Mouse (Mus musculus): ENCODE measurements around the gene Lcp2. TPM values are rescaled to one million over a fixed set of nuclear protein-coding genes. Genes with fewer than 3 reads are reported as not detected.

The Lcp2 gene
- polyA plus RNA-seq, 1 experiment from 2014 or later, result 1.2 TPM

- no peak overlapping the region for H3K4me2 ChIP-seq (replicated peaks; ENCODE audit: low read depth)
- DNase-seq (ENCODE audit: low spot score), result no peak
- H3K9ac ChIP-seq (ENCODE audit: low read length), result no peak overlapping the region
- no peak overlapping the region for H3K27ac ChIP-seq (replicated peaks)
- WGBS, result 82% methylated on average over 6 of the region's 6 CpGs
- no peaks in the 10 kb centered on the region for H3K9me3 ChIP-seq (ENCODE audit: control insufficient read depth, low read length)
- no peaks in the 10 kb centered on the region for H3K4me1 ChIP-seq (replicated peaks; ENCODE audit: control insufficient read depth, insufficient read depth)
- TF ChIP-seq EP300 (optimal IDR thresholded peaks at IDR 0.05), result no peak
- no peak for TF ChIP-seq CTCF (IDR thresholded peaks at IDR 0.05; ENCODE audit: low read depth)
- H3K4me3 ChIP-seq (ENCODE audit: low read depth, low read length), result no peak overlapping the region
- no peak for ATAC-seq (ENCODE audit: low FRiP score, low TSS enrichment)
- no peaks in the 10 kb centered on the region for H3K36me3 ChIP-seq (ENCODE audit: control insufficient read depth, insufficient read depth, low read length)
- H3K27me3 ChIP-seq (ENCODE audit: control insufficient read depth, insufficient read depth, low read length), result no peaks in the 10 kb centered on the region
These were observed 12.2 kb downstream of the Lcp2 start for GRCm38 (mm10) chr11:34058960-34059359.

GRCm38 (mm10) chr11:34061740-34062139 lies 15.0 kb downstream of the Lcp2 start:
- H3K36me3 ChIP-seq (ENCODE audit: control insufficient read depth, insufficient read depth, low read length), result no peaks in the 10 kb centered on the region
- H3K4me1 ChIP-seq (replicated peaks; ENCODE audit: control insufficient read depth, insufficient read depth), result no peaks in the 10 kb centered on the region
- H3K4me2 ChIP-seq (replicated peaks; ENCODE audit: low read depth), result no peak overlapping the region
- H3K27me3 ChIP-seq (ENCODE audit: control insufficient read depth, insufficient read depth, low read length), result no peaks in the 10 kb centered on the region
- DNase-seq (ENCODE audit: low spot score), result no peak
- H3K27ac ChIP-seq (replicated peaks), result no peak overlapping the region
- H3K9me3 ChIP-seq (ENCODE audit: control insufficient read depth, low read length), result no peaks in the 10 kb centered on the region
- no peak overlapping the region for H3K4me3 ChIP-seq (ENCODE audit: low read depth, low read length)
- no peak for ATAC-seq (ENCODE audit: low FRiP score, low TSS enrichment)
- 37% methylated on average over 6 of the region's 6 CpGs for WGBS
- H3K9ac ChIP-seq (ENCODE audit: low read length), result no peak overlapping the region
- TF ChIP-seq EP300 (optimal IDR thresholded peaks at IDR 0.05) (no peak), CTCF (IDR thresholded peaks at IDR 0.05; ENCODE audit: low read depth) (no peak)

GRCm38 (mm10) chr11:34063257-34063656 lies 16.5 kb downstream of the Lcp2 start:
- Histone ChIP-seq H3K4me3 (ENCODE audit: low read depth, low read length) (no peak overlapping the region), H3K36me3 (ENCODE audit: control insufficient read depth, insufficient read depth, low read length) (no peaks in the 10 kb centered on the region), H3K27ac (replicated peaks) (no peak overlapping the region), H3K9me3 (ENCODE audit: control insufficient read depth, low read length) (no peaks in the 10 kb centered on the region), H3K4me1 (replicated peaks; ENCODE audit: control insufficient read depth, insufficient read depth) (no peaks in the 10 kb centered on the region), H3K9ac (ENCODE audit: low read length) (no peak overlapping the region), H3K27me3 (ENCODE audit: control insufficient read depth, insufficient read depth, low read length) (no peaks in the 10 kb centered on the region), H3K4me2 (replicated peaks; ENCODE audit: low read depth) (no peak overlapping the region)
- no peak for ATAC-seq (ENCODE audit: low FRiP score, low TSS enrichment)
- WGBS, result 59% methylated on average over 2 of the region's 2 CpGs
- no peak for DNase-seq (ENCODE audit: low spot score)
- no peak for TF ChIP-seq EP300 (optimal IDR thresholded peaks at IDR 0.05)
- TF ChIP-seq CTCF (IDR thresholded peaks at IDR 0.05; ENCODE audit: low read depth), result no peak

GRCm38 (mm10) chr11:34063702-34064485 lies 17.2 kb downstream of the Lcp2 start:
- no peaks in the 10 kb centered on the region for H3K27me3 ChIP-seq (ENCODE audit: control insufficient read depth, insufficient read depth, low read length)
- no peak for ATAC-seq (ENCODE audit: low FRiP score, low TSS enrichment)
- TF ChIP-seq CTCF (IDR thresholded peaks at IDR 0.05; ENCODE audit: low read depth) (no peak), EP300 (optimal IDR thresholded peaks at IDR 0.05) (no peak)

GRCm38 (mm10) chr11:34070596-34070995 lies 23.9 kb downstream of the Lcp2 start:
- no peak overlapping the region for H3K4me2 ChIP-seq (replicated peaks; ENCODE audit: low read depth)
- TF ChIP-seq CTCF (IDR thresholded peaks at IDR 0.05; ENCODE audit: low read depth) (no peak), EP300 (optimal IDR thresholded peaks at IDR 0.05) (no peak)
- H3K9ac ChIP-seq (ENCODE audit: low read length), result no peak overlapping the region
- no peaks in the 10 kb centered on the region for H3K9me3 ChIP-seq (ENCODE audit: control insufficient read depth, low read length)
- H3K27ac ChIP-seq (replicated peaks), result no peak overlapping the region
- ATAC-seq (ENCODE audit: low FRiP score, low TSS enrichment) (no peak), DNase-seq (ENCODE audit: low spot score) (no peak)
- no peak overlapping the region for H3K4me3 ChIP-seq (ENCODE audit: low read depth, low read length)
- H3K4me1 ChIP-seq (replicated peaks; ENCODE audit: control insufficient read depth, insufficient read depth), result no peaks in the 10 kb centered on the region
- no peaks in the 10 kb centered on the region for H3K27me3 ChIP-seq (ENCODE audit: control insufficient read depth, insufficient read depth, low read length)
- no peaks in the 10 kb centered on the region for H3K36me3 ChIP-seq (ENCODE audit: control insufficient read depth, insufficient read depth, low read length)

More at GRCm38 (mm10) chr11:34063702-34064485, 17.2 kb downstream of the Lcp2 start:
- Histone ChIP-seq H3K4me1 (replicated peaks; ENCODE audit: control insufficient read depth, insufficient read depth) (no peaks in the 10 kb centered on the region), H3K4me2 (replicated peaks; ENCODE audit: low read depth) (no peak overlapping the region), H3K9me3 (ENCODE audit: control insufficient read depth, low read length) (no peaks in the 10 kb centered on the region), H3K36me3 (ENCODE audit: control insufficient read depth, insufficient read depth, low read length) (no peaks in the 10 kb centered on the region), H3K9ac (ENCODE audit: low read length) (no peak overlapping the region), H3K4me3 (ENCODE audit: low read depth, low read length) (no peak overlapping the region), H3K27ac (replicated peaks) (no peak overlapping the region)
- 65% methylated on average over 5 of the region's 5 CpGs for WGBS
- no peak for DNase-seq (ENCODE audit: low spot score)

GRCm38 (mm10) chr11:34072309-34072708 lies 25.6 kb downstream of the Lcp2 start:
- Histone ChIP-seq H3K9ac (ENCODE audit: low read length) (no peak overlapping the region), H3K4me1 (replicated peaks; ENCODE audit: control insufficient read depth, insufficient read depth) (no peaks in the 10 kb centered on the region), H3K4me2 (replicated peaks; ENCODE audit: low read depth) (no peak overlapping the region), H3K27me3 (ENCODE audit: control insufficient read depth, insufficient read depth, low read length) (no peaks in the 10 kb centered on the region), H3K9me3 (ENCODE audit: control insufficient read depth, low read length) (no peaks in the 10 kb centered on the region), H3K4me3 (ENCODE audit: low read depth, low read length) (no peak overlapping the region), H3K27ac (replicated peaks) (no peak overlapping the region), H3K36me3 (ENCODE audit: control insufficient read depth, insufficient read depth, low read length) (no peaks in the 10 kb centered on the region)
- ATAC-seq (ENCODE audit: low FRiP score, low TSS enrichment) (peak; percentile 73), DNase-seq (ENCODE audit: low spot score) (no peak)
- 60% methylated on average over 4 of the region's 4 CpGs for WGBS
- TF ChIP-seq CTCF (IDR thresholded peaks at IDR 0.05; ENCODE audit: low read depth) (no peak), EP300 (optimal IDR thresholded peaks at IDR 0.05) (no peak)
